Mouse (Mus musculus) right cerebral cortex, postnatal 36 days (tissue): Measurements from ENCODE around the gene Sema4c.

Source experiments
- DNase-seq, 2 experiments: peaks; one replicate each; pipeline ENCODE4 v3.0.0; 2022; ENCODE audit warnings: low spot score in 2 of 2, mixed read lengths in 1 of 2

Gene Sema4c

GRCm38 (mm10) chr1:36558031-36558993 is at the start of gene Sema4c:
Gene Sema4c, minus strand, starts transcription at chr1:36558349.
- peak; percentile 53 to 66 for DNase-seq

- DNase-seq = peak; percentile 73 to 78
Measured at GRCm38 (mm10) chr1:36606951-36607350, 48.8 kb upstream of the Sema4c start.

- no peak for DNase-seq
Measured at GRCm38 (mm10) chr1:36604254-36605156, 46.4 kb upstream of the Sema4c start.

GRCm38 (mm10) chr1:36603361-36603760 is 45.2 kb upstream of the Sema4c start:
- DNase-seq = peak; percentile 50 to 53

GRCm38 (mm10) chr1:36602271-36602670 is 44.1 kb upstream of the Sema4c start:
- DNase-seq = no peak

- DNase-seq = no peak
Measured at GRCm38 (mm10) chr1:36598411-36598810, 40.3 kb upstream of the Sema4c start.

- DNase-seq = peak in 1 of 2 experiments; percentile 25
Measured at GRCm38 (mm10) chr1:36596114-36596513, 38.0 kb upstream of the Sema4c start.

- no peak for DNase-seq
Measured at GRCm38 (mm10) chr1:36595167-36595931, 37.2 kb upstream of the Sema4c start.

- DNase-seq = no peak
Measured at GRCm38 (mm10) chr1:36593099-36593498, 35.0 kb upstream of the Sema4c start.

- DNase-seq = no peak
Measured at GRCm38 (mm10) chr1:36591408-36591807, 33.3 kb upstream of the Sema4c start.

- DNase-seq = no peak
Measured at GRCm38 (mm10) chr1:36590664-36591063, 32.5 kb upstream of the Sema4c start.

- DNase-seq = no peak
Measured at GRCm38 (mm10) chr1:36589486-36589885, 31.3 kb upstream of the Sema4c start.

- DNase-seq = no peak
Measured at GRCm38 (mm10) chr1:36588476-36589450, 30.6 kb upstream of the Sema4c start.

GRCm38 (mm10) chr1:36587860-36588259 is 29.7 kb upstream of the Sema4c start:
- no peak for DNase-seq

GRCm38 (mm10) chr1:36586288-36586687 is 28.1 kb upstream of the Sema4c start:
- no peak for DNase-seq

- DNase-seq = no peak
Measured at GRCm38 (mm10) chr1:36583408-36584116, 25.4 kb upstream of the Sema4c start.

GRCm38 (mm10) chr1:36582211-36582610 is 24.1 kb upstream of the Sema4c start:
- DNase-seq = no peak

- no peak for DNase-seq
Measured at GRCm38 (mm10) chr1:36581260-36581659, 23.1 kb upstream of the Sema4c start.

GRCm38 (mm10) chr1:36580384-36581207 is 22.4 kb upstream of the Sema4c start:
- DNase-seq = peak in 1 of 2 experiments; percentile 35
